Mouse (Mus musculus): ENCODE measurements around the gene Myrf. TPM values are rescaled to one million over a fixed set of nuclear protein-coding genes. Genes with fewer than 3 reads are reported as not detected.
"Not testable (repeated sequence)": the region's sequence is repeated elsewhere in the genome, so short reads cannot be mapped to it uniquely, and the experiment has no call there.

Myrf gene
- total RNA-seq, 1 experiment from 2014 or later = not detected

GRCm38 (mm10) chr19:10188281-10188811 lies 52.2 kb downstream of the Myrf start:
- no peak for ATAC-seq (ENCODE audit: extremely low read depth, insufficient number of reproducible peaks, low FRiP score, poor library complexity, severe bottlenecking)

DNA sequence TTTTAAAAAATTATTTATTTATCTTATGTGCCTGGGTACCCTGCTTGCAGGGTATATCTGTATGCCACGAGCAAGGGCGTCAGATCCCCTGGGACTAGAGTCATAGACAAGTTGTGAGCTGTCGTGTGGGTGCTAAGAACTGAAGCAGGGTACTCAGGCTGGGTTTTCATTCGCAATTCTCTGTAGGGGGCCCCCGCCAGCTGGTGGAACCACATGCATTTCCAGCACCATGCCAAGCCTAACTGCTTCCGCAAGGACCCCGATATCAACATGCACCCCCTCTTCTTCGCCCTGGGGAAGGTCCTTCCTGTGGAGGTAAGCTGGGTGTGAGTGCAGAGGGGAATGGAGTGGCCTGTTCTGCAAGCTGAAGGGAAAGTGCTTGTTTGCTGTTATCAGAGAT lies 54.0 kb downstream of the Myrf start:
- ATAC-seq (ENCODE audit: extremely low read depth, insufficient number of reproducible peaks, low FRiP score, poor library complexity, severe bottlenecking) = no peak

DNA sequence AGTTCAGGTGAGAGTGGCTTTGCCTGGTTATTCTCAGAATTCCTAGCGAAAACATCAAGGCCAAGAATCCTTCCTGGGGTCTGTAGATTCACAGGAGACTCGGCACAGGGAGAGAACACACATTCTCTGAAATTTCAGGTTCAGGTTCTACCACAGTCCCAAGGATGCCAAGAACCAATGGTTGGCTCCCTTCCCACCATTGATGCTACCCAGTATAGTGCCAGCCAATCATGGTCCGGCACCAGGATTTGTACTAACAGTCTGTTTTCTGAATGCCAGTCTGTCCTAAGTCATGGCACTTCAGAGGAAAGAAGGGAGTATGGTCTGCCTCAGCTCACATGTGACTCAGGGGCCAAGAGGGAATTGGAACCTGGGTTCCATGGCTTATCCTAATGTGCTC lies 54.7 kb downstream of the Myrf start:
- no peak for ATAC-seq (ENCODE audit: extremely low read depth, insufficient number of reproducible peaks, low FRiP score, poor library complexity, severe bottlenecking)

GRCm38 (mm10) chr19:10184096-10184495 lies 56.5 kb downstream of the Myrf start:
- ATAC-seq (ENCODE audit: extremely low read depth, insufficient number of reproducible peaks, low FRiP score, poor library complexity, severe bottlenecking) = no peak

DNA sequence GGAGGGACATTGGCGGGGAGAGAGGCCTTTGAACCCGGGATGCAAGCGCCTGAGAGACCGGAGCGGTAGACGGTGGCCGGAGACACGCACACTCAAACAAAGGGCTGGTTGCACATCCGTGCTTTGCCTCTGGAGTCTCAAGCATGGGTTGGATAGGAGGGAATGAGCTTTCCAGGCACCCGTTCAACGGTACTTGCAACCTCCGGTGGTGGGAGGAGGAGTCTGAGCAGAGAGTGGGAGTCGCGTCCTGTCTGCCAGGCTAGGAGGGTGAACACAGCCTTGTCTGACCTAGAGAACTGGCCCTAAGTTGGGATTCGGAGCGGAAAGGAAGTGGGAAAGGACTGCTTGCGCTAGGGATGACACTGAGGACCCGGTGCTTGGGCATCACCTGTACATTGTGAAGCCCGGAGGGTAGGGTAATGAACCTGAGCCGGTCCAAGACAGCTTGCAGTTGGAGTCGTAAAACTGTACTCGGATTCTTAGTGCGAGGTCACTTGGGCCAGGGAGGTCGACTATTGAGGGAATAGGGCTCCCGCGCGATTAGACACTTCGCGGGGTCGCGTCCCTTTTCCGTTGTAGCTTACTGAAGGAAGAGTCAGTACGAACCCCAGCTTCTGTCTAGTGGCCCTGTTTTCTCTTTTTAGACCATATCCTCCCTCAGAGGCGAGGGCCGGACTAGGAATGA lies 57.1 kb downstream of the Myrf start:
- ATAC-seq (ENCODE audit: extremely low read depth, insufficient number of reproducible peaks, low FRiP score, poor library complexity, severe bottlenecking) = peak; percentile 18; the same call in 1 of the 2 replicates

DNA sequence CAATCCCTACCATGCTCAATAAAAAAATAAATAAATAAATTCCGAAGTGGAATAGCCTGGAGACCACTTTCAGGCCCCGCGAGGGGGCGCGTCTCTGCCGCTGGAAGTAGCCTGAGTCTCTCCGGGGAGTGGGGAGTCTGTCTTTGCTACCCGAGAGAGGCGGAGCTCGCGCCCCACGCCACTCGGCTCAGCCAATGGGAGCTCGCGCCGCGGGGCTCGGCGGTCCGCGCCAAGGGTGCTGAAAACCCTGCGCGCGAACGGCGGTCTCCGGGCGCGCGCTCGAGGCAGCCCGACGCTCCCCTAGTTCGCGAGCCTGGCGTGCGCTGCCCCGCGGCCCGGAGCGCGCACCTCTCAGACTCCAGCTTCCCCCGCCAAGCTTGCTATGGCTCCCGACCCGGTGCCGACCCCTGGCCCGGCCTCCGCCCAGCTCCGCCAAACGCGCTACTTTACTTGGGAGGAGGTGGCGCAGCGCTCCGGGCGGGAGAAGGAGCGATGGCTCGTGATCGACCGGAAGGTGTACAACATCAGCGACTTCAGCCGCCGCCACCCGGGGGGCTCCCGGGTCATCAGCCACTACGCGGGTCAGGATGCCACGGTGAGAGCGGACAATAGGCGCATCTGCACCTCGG lies 57.8 kb downstream of the Myrf start, which contains the start of gene Fads1:
Gene Fads1, plus strand, starts transcription at position 219 of the 629 bp plus-strand sequence.
- peak; percentile 53 for ATAC-seq (ENCODE audit: extremely low read depth, insufficient number of reproducible peaks, low FRiP score, poor library complexity, severe bottlenecking)

DNA sequence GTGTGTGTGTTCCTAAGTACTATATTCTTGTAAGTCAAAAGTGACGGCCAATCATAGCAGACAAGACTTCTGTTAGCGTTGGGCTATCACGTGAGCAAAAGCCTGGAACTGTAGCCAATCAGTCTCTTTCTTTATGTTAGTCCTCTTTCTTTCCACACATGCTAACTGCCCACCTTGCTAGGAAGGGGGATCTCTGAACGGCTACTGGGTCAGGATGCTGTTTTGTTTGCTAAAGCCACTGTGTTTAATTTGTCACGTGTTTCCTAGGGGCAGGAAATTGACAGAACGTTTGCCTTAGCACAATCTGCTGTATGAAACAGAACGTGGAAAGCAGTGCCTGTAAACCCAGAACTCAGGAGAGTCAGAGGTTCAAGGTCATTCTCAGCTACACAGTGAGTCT lies 58.4 kb downstream of the Myrf start:
- ATAC-seq (ENCODE audit: extremely low read depth, insufficient number of reproducible peaks, low FRiP score, poor library complexity, severe bottlenecking) = no peak

- ATAC-seq (ENCODE audit: extremely low read depth, insufficient number of reproducible peaks, low FRiP score, poor library complexity, severe bottlenecking) = no peak
Observed at GRCm38 (mm10) chr19:10181225-10181624, 59.3 kb downstream of the Myrf start.

- no peak for ATAC-seq (ENCODE audit: extremely low read depth, insufficient number of reproducible peaks, low FRiP score, poor library complexity, severe bottlenecking)
Observed at GRCm38 (mm10) chr19:10176941-10177372, 63.6 kb downstream of the Myrf start.

- ATAC-seq (ENCODE audit: extremely low read depth, insufficient number of reproducible peaks, low FRiP score, poor library complexity, severe bottlenecking) = no peak
Observed at GRCm38 (mm10) chr19:10176477-10176876, 64.1 kb downstream of the Myrf start.

DNA sequence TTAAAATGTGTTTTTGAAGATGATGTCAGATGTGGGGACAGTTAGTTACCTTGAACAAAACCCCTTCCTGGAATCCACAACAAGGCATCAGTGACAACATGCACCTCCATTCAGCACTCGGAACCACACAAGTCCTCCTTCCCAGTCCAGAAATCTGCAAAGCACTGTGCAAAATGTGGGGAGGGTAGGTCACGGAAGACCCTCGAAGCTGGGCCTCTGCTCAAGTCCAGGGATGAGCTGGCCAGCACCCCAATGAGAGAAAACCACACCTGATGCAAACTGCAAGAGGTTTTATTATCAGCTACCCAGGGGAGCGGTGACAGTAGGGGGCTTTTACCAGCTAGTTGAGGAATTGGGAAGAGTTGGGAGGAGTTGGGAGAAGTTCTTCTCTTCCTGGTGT lies 65.6 kb downstream of the Myrf start:
- ATAC-seq (ENCODE audit: extremely low read depth, insufficient number of reproducible peaks, low FRiP score, poor library complexity, severe bottlenecking) = no peak

DNA sequence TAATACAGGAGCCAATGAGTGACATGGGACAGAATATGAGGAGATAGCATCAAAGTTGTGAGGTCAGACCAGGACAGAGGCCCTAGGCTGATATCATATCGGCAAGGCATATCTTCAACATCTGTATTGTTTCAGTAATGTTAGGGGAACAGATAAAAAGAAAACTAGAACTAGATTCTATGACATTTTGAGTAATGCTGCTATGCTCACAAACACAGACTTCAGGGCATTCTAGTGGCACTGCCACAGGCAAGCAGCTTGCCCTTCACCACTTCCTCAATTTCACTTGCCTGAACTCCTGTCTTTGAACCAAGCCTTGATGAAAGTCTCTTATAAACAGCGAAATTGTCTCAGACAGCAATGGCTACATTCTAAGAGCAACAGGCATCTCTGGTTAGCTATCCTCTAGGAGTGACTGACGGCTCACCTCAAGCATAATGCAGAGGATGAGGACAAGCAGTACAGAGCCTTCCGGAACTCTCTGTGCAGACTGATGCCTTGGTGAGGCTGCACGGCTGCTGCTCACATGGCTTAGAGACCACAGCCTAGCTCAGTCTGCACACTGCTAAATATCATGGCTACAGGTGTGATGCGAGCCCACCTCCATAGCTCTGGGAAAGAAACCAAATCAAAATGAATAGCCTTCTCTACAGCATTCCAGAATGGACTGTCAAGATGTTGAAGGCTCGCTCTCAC lies 66.6 kb downstream of the Myrf start:
- ATAC-seq (ENCODE audit: extremely low read depth, insufficient number of reproducible peaks, low FRiP score, poor library complexity, severe bottlenecking) = no peak

- ATAC-seq (ENCODE audit: extremely low read depth, insufficient number of reproducible peaks, low FRiP score, poor library complexity, severe bottlenecking) = no peak
Observed at GRCm38 (mm10) chr19:10173116-10173718, 67.3 kb downstream of the Myrf start.

GRCm38 (mm10) chr19:10171846-10172245 lies 68.7 kb downstream of the Myrf start:
- no peak for ATAC-seq (ENCODE audit: extremely low read depth, insufficient number of reproducible peaks, low FRiP score, poor library complexity, severe bottlenecking)

DNA sequence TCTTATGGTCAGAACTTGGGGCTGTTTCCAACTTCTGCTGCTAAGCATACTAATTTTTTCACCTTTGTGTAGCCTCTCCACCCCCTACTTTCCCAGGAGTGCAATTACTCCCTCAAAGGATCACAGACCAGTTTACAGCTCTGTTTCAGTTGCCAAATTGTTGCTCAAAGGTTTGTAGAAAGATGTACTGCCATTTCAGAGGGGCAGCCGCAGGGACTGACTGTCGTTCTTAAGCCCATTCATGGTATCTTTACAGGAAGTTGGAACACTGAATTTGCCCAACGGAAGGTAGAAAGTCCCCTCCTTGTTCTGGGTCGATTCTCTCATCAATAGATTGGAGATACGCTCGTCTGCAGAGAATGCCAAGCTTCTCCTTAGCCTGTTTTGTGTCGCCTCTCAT lies 69.2 kb downstream of the Myrf start:
- ATAC-seq (ENCODE audit: extremely low read depth, insufficient number of reproducible peaks, low FRiP score, poor library complexity, severe bottlenecking) = no peak

DNA sequence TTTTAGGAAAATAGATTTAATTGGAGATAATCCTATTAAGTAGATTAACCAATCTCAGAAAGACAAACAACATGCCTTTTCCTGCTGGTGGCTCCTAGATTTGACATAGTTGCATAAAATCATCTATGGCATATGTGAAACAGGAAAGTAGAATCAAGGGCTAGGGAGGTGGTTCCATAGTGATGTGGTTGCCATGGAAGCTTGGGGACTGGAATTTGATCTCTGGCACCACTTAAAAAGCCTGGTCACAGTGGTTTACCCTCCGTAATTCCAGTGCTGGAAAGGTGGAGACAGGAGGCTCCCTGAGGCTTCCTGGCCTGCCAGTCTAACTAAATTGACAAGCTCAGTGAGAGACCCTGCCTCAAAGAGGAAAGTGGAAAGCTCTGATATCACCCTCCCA lies 70.1 kb downstream of the Myrf start:
- no peak for ATAC-seq (ENCODE audit: extremely low read depth, insufficient number of reproducible peaks, low FRiP score, poor library complexity, severe bottlenecking)

- not testable (repeated sequence) for ATAC-seq (ENCODE audit: extremely low read depth, insufficient number of reproducible peaks, low FRiP score, poor library complexity, severe bottlenecking)
Observed at GRCm38 (mm10) chr19:10169692-10170330, 70.7 kb downstream of the Myrf start.

DNA sequence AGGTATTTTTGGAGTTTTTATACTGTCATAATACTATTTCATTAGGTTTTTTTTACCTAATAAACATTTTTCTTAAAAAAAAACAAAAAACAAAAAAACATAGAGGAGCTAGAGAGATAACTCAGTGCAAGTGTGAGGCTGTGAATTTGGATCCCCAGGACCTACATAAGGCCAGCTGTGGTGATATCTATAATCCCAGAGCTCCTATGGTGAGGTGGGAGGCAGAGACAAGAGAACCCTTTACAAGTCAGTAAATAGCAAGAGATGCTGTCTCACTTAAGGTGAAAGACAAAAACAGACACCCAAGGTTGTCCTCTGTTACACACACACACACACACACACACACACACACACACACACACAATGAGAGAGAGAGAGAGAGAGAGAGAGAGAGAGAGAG lies 71.4 kb downstream of the Myrf start:
- no peak for ATAC-seq (ENCODE audit: extremely low read depth, insufficient number of reproducible peaks, low FRiP score, poor library complexity, severe bottlenecking)

DNA sequence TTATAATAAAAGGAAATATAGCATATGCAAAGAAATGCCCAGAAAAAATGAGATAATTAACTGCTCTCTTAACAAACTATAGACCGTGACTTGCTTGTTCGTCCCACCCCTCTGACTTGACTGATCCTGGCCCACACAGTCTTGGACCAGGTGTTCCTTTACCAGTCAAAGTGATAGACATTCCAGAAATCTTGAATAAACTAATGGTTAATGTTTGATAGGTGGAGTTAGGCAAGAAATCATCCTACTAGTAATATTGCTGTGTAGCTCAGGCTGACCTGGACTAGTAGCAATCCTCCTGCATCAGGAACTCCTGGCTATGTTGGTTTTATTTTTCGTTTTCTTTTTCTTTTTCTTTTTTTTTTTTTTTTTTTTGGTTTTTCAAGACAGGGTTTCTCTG lies 72.1 kb downstream of the Myrf start:
- ATAC-seq (ENCODE audit: extremely low read depth, insufficient number of reproducible peaks, low FRiP score, poor library complexity, severe bottlenecking) = no peak

Data from neutrophil, adult 5-6 weeks (primary cell).